Mouse (Mus musculus) R1 (cell line): ENCODE results near the gene Snx32.
A peak's percentile ranks its signal among the peaks of the same experiment; 100 is the strongest.

Source experiments
- DNase-seq: peaks from one replicate; pipeline ENCODE4 v3.0.0-alpha.2; 2018; ENCODE audit warnings: low read depth, low spot score

The Snx32 gene

GRCm38 (mm10) chr19:5510031-5511026, at the start of gene Snx32:
Gene Snx32, minus strand, starts transcription at chr19:5510538.
- peak; percentile 99 for DNase-seq

DNA sequence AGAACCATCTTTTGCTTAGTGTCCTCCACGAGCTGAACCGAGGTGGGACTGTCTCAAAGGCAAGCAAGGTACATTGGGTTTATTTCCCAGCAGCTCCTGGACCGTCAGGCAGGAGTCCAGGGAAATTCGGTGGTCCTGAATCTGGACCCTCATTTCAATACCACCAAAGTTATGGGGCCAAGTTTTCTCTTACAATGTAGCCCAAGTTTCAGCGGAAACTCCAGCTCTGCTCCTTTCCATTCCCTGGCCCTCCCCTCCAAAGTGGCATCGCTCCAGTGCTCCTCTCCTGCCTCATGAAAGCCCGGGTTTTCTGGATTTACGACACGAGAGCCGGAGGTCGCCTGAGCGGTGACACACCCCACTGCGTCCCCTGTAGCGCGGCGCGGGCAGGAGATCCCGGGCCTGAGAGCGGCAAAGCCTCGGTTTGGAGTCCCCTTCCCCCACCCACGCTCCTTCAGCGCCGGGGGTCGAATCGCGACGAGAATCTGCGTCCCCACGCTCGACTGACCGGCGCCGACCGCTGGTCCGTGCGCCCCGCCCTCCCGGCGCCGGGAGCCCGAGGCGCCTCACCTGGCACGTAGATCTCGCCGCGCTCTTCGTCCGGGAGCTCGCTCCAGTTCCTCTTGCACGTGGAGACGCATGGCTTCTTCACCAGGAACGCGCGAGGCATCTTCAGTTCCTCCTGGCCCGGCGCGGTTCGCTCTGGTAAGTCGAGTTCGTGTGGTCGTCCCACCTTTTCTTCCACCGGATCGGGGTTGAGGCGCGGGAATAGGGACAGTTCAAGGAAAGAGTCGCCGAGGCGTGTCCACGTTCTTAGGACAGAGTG, 49.5 kb upstream of the Snx32 start:
- peak; percentile 37 for DNase-seq

GRCm38 (mm10) chr19:5559229-5559628, 48.9 kb upstream of the Snx32 start:
- no peak for DNase-seq

- no peak for DNase-seq
Measured at GRCm38 (mm10) chr19:5558770-5559169, 48.4 kb upstream of the Snx32 start.

GRCm38 (mm10) chr19:5558169-5558568, 47.8 kb upstream of the Snx32 start:
- DNase-seq: no peak

GRCm38 (mm10) chr19:5554212-5554611, 43.9 kb upstream of the Snx32 start:
- DNase-seq: no peak

- no peak for DNase-seq
Measured at GRCm38 (mm10) chr19:5553802-5554201, 43.5 kb upstream of the Snx32 start.

GRCm38 (mm10) chr19:5547471-5548056, 37.2 kb upstream of the Snx32 start:
- no peak for DNase-seq

DNA sequence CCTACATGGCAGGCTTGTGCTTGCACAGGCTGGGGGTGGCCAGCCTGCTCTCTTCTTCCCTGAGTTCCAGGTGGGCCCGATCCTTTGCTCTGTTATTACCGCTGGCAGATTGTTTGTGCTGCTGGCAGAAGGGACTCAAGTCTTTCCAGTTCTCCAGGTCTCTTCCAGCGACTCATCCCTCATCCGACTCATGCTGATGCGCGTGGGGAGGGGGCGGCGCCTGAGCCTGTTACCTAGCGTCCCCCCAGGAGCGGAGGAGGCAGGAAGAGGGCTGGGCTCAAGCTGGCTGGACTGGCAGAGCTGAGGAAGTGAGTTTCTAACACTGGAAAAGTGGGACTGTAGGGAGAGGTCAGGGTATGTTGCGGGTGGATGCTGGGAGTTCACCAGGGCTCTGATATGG, 33.7 kb upstream of the Snx32 start:
- no peak for DNase-seq

DNA sequence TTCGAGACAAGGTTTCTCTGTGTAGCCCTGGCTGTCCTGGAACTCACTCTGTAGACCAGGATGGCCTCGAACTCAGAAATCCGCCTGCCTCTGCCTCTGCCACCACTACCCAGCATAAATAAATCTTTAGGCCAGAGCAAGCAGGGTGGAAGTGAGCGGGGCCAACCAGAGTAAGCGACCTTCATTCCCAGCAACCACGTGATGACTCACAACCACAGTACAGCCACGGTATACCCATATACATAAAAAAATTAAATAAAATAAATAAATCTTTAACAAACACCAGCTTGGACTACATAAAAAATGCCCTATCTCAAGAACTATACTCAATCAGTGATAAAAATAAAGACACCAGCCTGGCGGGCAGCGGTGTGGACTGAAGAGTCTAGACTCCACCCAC, 33.0 kb upstream of the Snx32 start:
- DNase-seq: no peak

DNA sequence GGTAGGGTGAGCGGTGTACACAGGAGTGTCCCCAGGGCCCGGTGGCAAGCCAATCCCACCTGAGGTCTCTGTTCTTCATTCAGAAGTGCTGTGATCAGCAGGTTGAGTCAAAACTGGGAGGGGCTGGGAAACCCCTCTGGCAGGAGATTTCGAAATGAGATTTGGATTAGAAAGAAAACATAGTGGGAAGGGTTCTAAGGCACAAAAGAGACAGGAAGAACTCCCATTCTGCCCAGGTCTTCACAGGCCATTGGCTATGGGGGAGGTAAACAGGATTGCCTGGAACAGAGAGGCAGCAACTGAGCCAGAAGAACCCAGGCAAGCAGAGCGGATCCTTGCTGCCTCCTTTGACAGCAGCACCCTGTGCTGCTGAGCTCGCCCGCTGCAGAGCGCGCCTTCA, 28.4 kb upstream of the Snx32 start:
- peak; percentile 75 for DNase-seq

DNA sequence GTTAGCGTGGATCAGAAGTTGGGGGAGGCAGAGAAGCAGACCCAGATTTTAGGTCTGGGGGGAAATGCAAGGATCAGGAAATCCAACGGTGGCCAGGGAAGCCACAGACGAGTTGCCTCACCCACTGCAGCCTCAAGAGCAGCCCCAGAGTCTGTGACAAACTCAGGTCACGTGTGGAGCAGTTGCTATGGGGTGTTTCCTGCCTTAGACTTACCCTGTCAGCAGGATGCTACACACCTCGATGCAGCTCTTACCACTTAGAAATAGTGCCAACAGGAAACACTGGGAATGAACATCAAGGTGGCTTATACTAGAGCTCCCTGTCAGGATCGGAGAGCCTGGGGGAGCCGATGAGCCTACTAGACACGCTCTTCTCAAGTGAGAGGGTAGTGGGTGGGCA, 22.2 kb upstream of the Snx32 start:
- no peak for DNase-seq

- no peak for DNase-seq
Measured at GRCm38 (mm10) chr19:5530138-5530524, 19.8 kb upstream of the Snx32 start.

GRCm38 (mm10) chr19:5529325-5530137, 19.2 kb upstream of the Snx32 start:
- peak; percentile 94 for DNase-seq

DNA sequence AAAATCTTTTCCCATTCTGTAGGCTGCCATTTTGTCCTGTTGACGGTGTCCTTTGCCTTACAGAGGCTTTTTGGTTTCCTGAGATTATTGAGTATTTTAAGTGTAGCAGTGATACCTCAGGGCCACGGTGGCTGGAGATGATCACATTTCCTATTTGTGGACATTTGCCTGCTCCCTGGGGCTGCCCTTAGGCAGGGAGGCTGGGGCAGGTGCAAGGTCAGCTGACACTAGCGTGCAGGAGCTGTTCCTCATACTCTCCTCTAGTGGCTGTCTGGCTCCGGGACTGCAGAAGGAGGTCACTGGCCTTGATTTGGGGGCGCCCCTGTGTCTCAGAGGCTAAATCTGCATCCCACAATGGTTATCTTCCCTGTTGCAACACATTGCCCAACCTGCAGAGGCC, 14.9 kb upstream of the Snx32 start:
- no peak for DNase-seq

DNA sequence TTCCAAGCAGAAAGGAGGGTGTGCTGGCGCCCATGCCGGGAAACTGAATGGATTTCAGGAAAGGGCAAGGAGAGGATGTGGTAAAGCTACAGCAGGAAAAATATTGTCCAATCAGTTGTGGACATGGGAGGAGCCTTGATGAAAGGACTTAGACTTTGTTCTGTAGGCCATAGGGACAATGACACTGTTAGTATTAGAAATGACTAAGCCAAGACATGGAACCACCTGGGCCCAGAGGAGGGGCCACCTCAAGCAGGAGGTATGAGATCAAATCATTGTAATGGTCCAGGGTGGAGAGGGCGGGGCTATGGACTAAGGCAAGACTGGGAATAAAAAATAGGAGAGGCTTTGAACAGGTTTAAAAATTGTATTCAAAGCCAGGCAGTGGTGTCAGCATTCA, 8.4 kb upstream of the Snx32 start:
- no peak for DNase-seq

GRCm38 (mm10) chr19:5516906-5517505, 6.7 kb upstream of the Snx32 start:
- DNase-seq: peak; percentile 49

- DNase-seq: peak; percentile 62
Measured at GRCm38 (mm10) chr19:5515840-5516777, 5.8 kb upstream of the Snx32 start.

DNA sequence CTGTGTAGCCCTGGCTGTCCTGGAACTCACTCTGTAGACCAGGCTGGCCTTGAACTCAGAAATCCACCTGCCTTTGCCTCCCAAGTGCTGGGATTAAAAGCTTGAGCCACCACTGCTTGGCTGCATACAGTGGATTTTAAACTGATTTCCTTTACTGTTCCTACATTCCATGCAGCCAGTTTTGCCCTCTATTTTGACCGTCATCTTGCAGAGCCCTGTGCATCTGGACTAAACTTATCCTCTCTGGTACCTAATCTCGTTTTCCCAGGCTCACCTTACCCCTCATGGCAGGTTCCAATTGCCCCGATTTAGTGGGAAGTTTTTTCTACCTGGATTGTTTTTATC, 2.6 kb upstream of the Snx32 start:
- DNase-seq: no peak
